Mouse (Mus musculus) testis, adult 2 months (tissue): ENCODE measurements around the gene Nup62cl. TPM values are rescaled to one million over a fixed set of nuclear protein-coding genes. Genes with fewer than 3 reads are reported as not detected.
A peak's percentile ranks its signal among the peaks of the same experiment; 100 is the strongest.

Experiments
- H3K27ac ChIP-seq: fragments of 200-500 bp; 2 replicates; pipeline ENCODE4 v1.5.1; 2012; ENCODE audit warnings: low read depth, low read length; ENCODE audit not compliant: control insufficient read depth, insufficient read depth
- H3K27me3 ChIP-seq: fragments of 200-500 bp; 2 replicates; pipeline ENCODE4 v1.6.1; 2012; ENCODE audit warnings: mild to moderate bottlenecking, low read length, moderate library complexity; ENCODE audit not compliant: control insufficient read depth, insufficient read depth
- H3K36me3 ChIP-seq: fragments of 200-500 bp; 2 replicates; pipeline ENCODE4 v1.6.1; 2012; ENCODE audit warnings: mild to moderate bottlenecking, low read length; ENCODE audit not compliant: control insufficient read depth, insufficient read depth
- H3K4me1 ChIP-seq: fragments of 200-500 bp; 2 replicates; pipeline ENCODE4 v1.6.1; 2012; ENCODE audit warnings: low read length; ENCODE audit not compliant: control insufficient read depth, insufficient read depth
- H3K4me3 ChIP-seq: fragments of 200-500 bp; 2 replicates; pipeline ENCODE4 v1.5.1; 2012; ENCODE audit warnings: low read depth, mild to moderate bottlenecking, low read length, moderate library complexity, mixed read lengths; ENCODE audit not compliant: control insufficient read depth
- CTCF ChIP-seq: fragments of 200-500 bp; IDR thresholded peaks from 2 replicates; pipeline ENCODE4 v1.5.1; 2012; ENCODE audit warnings: low read depth, mild to moderate bottlenecking, inconsistent platforms, low read length, moderate library complexity; ENCODE audit not compliant: control insufficient read depth, insufficient read depth, insufficient replicate concordance
- POLR2A ChIP-seq: fragments of 200-500 bp; IDR thresholded peaks from 2 replicates; pipeline ENCODE4 v1.6.1; 2012; ENCODE audit warnings: low read depth, mild to moderate bottlenecking, inconsistent platforms, low read length, moderate library complexity; ENCODE audit not compliant: control insufficient read depth
- polyA plus RNA-seq: library from polyadenylated mRNA; depleted of rRNA; stranded (reverse); fragments of >200 nt; gene quantifications from 2 replicates; pipeline ENCODE4 v1.2.3, GENCODE M21; 2012; rRNA removed

Gene Nup62cl
- polyA plus RNA-seq = 60.5 and 93.6 TPM in 2 replicates

DNA sequence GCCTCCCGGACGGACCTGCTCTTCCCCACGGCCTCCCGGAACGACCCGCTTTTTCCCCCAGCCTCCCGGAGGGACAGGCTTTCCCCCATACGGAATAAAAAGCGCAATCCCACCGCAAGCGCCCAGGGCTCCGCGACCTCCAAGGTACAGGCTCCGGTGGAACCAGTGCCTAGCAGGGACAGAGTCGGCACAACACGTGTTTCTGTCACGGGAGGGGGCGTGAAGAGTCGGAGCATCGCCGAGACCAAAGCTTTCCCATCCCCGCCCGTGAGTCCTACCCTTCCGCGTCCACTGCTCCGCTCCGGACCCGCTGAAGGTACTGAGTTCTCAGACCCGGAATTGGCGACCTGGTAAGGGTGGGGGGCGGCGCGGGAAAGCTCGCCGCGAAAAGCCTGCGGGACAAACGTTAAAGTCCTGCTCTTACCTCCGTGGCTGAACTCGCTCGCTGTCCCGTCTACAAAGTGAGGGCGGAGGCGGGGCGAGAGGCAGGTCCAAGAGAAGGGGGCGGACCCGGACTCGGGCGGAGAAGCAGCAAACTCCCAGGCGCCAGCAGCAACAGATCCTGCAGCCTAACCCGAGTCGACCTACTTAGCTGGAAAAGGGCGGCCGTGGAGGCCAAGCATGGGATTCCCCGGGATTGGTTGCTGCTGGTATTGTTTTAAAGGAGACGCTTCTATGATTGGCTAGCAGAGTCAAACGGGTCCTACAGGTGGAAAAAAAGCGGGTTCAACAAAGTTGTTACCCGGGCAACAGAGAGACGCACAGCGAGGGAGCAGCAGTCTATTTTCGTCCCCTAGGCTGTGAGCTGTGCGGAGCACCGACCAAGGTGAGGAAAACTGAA lies at the start of gene Nup62cl, which contains the start of gene Pih1h3b:
Gene Nup62cl, minus strand, starts transcription at position 578 of the 841 bp plus-strand sequence.
Gene Pih1h3b, plus strand, starts transcription at position 745 of the 841 bp plus-strand sequence.
- H3K4me1 ChIP-seq = no peaks in the 10 kb centered on the region; the same call in 1 of the 2 replicates
- peak within 1 kb of the TSS; percentile 89 for H3K4me3 ChIP-seq
- H3K27ac ChIP-seq = peak within 1 kb of the TSS; percentile 51
- TF ChIP-seq POLR2A (no peak), CTCF (no peak)
- no peaks in the 10 kb centered on the region for H3K27me3 ChIP-seq
- no peaks in the 10 kb centered on the region for H3K36me3 ChIP-seq

DNA sequence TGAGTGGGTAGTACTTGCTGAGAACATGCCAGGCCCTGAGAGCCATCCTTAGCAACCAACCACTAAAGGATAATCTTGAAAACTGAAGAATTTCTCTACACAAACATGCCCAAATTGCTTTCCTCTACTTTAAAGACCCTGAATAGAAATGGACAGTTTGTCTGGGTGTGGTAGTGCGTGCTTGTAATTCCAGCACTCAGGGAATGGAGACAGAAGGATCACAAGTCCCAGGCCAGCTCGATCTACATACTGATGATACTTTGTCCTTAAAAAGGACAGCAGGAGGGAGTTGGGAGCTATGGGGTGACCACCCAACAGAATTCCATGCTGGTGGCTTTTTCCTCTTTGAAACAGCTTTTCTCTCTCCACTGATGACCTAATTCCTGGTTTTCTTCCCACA lies 31.6 kb upstream of the Nup62cl start:
- H3K36me3 ChIP-seq = no peaks in the 10 kb centered on the region
- H3K27me3 ChIP-seq = no peaks in the 10 kb centered on the region
- no peak overlapping the region for H3K27ac ChIP-seq
- no peaks in the 10 kb centered on the region for H3K4me1 ChIP-seq
- H3K4me3 ChIP-seq = no peak overlapping the region
- TF ChIP-seq POLR2A = no peak
- TF ChIP-seq CTCF = no peak

DNA sequence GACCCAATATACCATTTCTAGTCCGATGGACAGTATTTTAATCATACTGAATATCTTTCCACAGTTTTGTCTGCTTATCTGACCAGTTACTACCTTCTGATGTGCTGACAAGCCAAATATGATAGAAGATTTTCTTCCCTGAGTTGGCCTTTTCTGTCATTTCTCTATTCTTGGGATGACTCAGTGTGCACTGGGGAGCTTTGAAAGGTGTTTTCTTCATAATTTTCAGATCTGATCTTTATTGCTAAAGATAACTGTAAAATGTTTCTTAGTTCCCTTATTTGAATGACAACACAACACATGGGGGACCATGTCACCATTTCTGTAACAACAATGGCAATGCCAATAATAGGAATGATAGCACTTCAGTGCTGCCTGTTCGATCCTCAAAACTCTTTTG lies 20.0 kb upstream of the Nup62cl start:
- H3K4me1 ChIP-seq = no peaks in the 10 kb centered on the region
- H3K4me3 ChIP-seq = no peak overlapping the region
- H3K36me3 ChIP-seq = no peaks in the 10 kb centered on the region
- H3K27ac ChIP-seq = no peak overlapping the region
- no peak for TF ChIP-seq CTCF
- no peak for TF ChIP-seq POLR2A
- H3K27me3 ChIP-seq = no peaks in the 10 kb centered on the region

DNA sequence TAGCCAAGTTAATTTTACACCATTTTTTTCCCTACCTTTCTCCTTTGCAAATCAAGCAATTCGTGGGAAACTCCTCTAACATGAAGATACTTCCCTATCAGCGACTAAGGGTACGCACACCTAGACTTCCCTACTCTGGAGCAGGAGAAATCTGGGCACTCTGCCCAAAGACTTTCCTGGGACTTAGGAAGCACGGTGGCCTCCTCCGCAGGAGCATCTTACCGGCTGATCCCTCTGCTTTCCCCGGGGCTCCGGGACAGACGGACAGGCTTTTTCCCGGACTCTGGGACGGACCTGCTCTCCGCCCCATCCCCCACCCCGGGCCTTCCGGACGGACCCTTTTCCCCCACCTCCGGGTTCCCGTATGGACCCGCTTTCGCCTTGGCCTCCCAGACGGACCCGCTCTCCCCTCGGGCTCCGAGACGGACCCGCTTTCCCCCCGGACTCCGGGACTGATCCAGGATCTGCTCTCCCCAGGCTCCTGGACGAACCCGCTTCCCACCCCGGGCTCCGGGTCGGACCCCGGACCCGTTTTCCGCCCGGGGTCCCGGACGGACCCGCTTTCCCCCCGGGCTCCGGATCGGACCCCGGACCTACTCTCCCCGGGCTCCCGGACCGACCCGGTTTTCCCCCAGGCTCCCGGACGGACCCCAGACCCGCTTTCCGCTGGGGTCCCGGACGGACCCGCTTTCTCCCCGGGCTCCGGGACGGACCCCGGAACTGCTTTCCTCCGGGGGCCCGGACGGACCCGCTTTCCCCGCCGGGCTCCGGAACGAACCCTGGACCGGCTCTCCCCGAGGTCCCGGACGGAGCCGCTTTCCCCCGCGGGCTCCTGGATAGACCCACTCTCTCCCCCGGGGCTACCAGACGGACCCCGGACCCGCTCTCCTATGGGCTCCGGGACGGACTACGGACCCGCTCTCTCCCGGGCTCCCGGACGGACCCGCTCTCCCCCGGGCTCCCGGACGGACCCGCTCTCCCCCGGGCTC lies 1.3 kb downstream of the Nup62cl start:
- Histone ChIP-seq H3K27me3 (no peaks in the 10 kb centered on the region), H3K4me1 (no peaks in the 10 kb centered on the region; the same call in 1 of the 2 replicates), H3K27ac (peak overlapping the region; percentile 42; the same call in 1 of the 2 replicates)

DNA sequence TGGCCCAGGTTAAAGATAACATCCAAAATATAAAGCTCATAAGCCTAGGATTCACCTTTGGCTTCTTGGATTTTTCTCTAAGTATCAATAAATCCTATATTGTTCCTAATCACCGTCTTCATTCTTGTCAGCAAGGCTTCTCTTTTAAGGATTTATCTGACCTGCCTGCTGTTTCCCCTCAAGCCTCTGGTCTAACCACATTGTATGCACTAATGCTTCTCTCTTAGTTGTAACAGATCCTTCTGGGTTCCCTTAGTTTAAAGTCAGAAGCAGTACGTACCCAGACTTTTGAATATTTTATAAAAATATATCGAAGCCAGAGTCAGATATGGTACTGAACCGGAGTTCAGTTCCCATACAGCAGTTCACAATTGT lies 63.8 kb downstream of the Nup62cl start:
- H3K36me3 ChIP-seq = no peaks in the 10 kb centered on the region
- no peaks in the 10 kb centered on the region for H3K4me1 ChIP-seq
- no peak overlapping the region for H3K27ac ChIP-seq
- TF ChIP-seq CTCF = no peak
- TF ChIP-seq POLR2A = no peak
- H3K4me3 ChIP-seq = no peak overlapping the region
- H3K27me3 ChIP-seq = no peaks in the 10 kb centered on the region

More for the DNA sequence above, 1.3 kb downstream of the Nup62cl start:
- Histone ChIP-seq H3K36me3 (no peaks in the 10 kb centered on the region), H3K4me3 (peak overlapping the region; percentile 79)
- TF ChIP-seq POLR2A (no peak), CTCF (no peak)

DNA sequence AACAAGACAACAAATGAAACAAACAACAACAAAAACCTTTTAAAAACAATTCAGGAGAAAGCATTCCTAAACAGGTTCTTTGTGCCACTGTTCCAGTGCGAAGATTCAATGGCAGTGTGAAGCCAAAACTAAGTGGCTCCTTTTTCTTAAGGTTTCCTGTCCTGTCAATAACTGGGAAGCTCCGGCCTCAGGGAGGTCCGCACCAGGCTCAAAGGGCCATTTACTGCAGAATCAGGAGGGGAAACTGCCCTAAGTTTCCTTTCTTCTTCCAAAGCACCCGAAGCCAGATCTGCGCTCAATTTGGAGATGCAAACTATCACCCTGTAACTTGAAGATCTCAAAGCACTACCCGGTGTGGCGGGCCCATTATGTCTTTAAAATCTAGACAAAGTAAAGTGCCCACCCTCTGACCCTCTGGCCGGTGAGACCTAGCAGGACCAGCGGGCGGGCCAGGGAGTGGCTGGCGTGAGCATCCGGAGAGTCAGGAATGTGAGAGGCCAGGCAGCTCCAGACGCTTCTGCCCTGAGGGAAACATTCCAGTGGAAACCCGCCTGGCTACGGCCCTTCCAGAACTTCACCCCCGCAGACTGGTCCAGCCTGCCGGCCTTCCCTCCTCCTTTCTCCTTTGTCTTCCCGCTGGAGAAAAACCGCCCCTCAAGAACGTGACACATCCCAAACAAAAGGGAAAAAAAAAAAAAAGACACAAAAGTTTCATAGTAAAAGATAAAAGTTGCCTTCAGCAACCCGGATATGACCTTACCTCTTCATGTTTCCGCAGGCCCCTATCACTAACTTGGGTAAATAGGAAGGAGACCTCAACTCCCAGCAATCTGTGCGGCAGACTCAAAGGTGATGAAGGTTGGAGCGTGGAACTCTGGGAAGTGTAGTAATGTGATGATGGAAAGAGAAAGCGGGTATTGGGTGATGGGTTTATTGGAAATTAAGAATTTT lies 64.5 kb downstream of the Nup62cl start, which contains the start of gene Rbm41:
Gene Rbm41, minus strand, starts transcription at position 856 of the 951 bp plus-strand sequence.
- Histone ChIP-seq H3K27me3 (no peaks in the 10 kb centered on the region), H3K4me3 (peak within 1 kb of the TSS; percentile 78), H3K36me3 (no peaks in the 10 kb centered on the region), H3K27ac (peak within 1 kb of the TSS; percentile 39), H3K4me1 (no peaks in the 10 kb centered on the region)
- TF ChIP-seq POLR2A = no peak
- TF ChIP-seq CTCF = no peak
